Mouse (Mus musculus) heart, adult 2 months (tissue): ENCODE measurements around the gene Haus5.

Experiments
- CTCF ChIP-seq: fragments of 200-600 bp; IDR thresholded peaks from 2 replicates; pipeline ENCODE4 v1.8.1; 2022; ENCODE audit warnings: antibody characterized with exemption, mild to moderate bottlenecking, moderate library complexity
- EP300 ChIP-seq: fragments of 200-500 bp; IDR thresholded peaks from 2 replicates; pipeline ENCODE4 v1.6.1; 2011; ENCODE audit warnings: low read depth, low read length, control low read depth; ENCODE audit not compliant: insufficient read depth
- POLR2A ChIP-seq: fragments of 200-500 bp; IDR thresholded peaks from 2 replicates; pipeline ENCODE4 v1.6.1; 2011; ENCODE audit warnings: mild to moderate bottlenecking, low read depth, low read length, control low read depth; ENCODE audit not compliant: insufficient read depth

DNA sequence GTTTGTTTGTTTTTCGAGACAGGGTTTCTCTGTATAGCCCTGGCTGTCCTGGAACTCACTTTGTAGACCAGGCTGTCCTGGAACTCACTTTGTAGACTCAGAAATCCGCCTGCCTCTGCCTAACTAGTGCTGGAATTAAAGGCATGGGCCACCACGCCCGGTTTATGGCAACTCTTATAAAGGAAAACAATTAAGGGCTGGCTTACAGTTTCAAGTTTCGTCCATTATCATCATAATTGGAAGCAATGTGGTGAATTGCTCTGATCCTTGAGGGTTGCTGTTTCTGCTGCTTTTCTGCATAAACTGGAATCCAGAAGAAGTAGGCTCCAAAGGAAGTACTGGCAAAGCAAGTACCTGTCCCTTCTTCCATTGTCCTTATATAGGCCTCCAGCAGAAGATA lies 38.1 kb downstream of the Haus5 start:
- TF ChIP-seq EP300 = no peak
- TF ChIP-seq CTCF = no peak
- TF ChIP-seq POLR2A = no peak
